Mouse (Mus musculus) stomach, embryonic 14.5 days (tissue): ENCODE results near the gene Wapl. TPM values are rescaled to one million over a fixed set of nuclear protein-coding genes. Genes with fewer than 3 reads are reported as not detected.

Source experiments
- ATAC-seq: fragments of 200-750 bp; cut with Nextera tagmentation; 2 replicates; pipeline ENCODE4 v1.8.0; 2017; ENCODE audit warnings: low read depth, moderate TSS enrichment; ENCODE audit not compliant: insufficient number of reproducible peaks, insufficient read depth, low FRiP score
- H3K27ac ChIP-seq: fragments of 300-500 bp; sonication (generic); 2 replicates; pipeline ENCODE4 v1.5.1; 2014; ENCODE audit warnings: mild to moderate bottlenecking, low read length, moderate library complexity, mixed read lengths
- H3K27me3 ChIP-seq: fragments of 300-500 bp; sonication (generic); 2 replicates; pipeline ENCODE4 v1.6.1; 2014; ENCODE audit warnings: low read length, control low read depth, mixed read lengths; ENCODE audit not compliant: control insufficient read depth, insufficient read depth
- H3K36me3 ChIP-seq: fragments of 300-500 bp; sonication (generic); 2 replicates; pipeline ENCODE4 v1.6.1; 2014; ENCODE audit warnings: mild to moderate bottlenecking, control low read depth, low read length, moderate library complexity, mixed read lengths; ENCODE audit not compliant: control insufficient read depth, insufficient read depth
- H3K4me1 ChIP-seq: fragments of 300-500 bp; sonication (generic); 2 replicates; pipeline ENCODE4 v1.6.1; 2014; ENCODE audit warnings: low read length, control low read depth, mixed read lengths; ENCODE audit not compliant: control insufficient read depth, insufficient read depth
- H3K4me2 ChIP-seq: fragments of 300-500 bp; sonication (generic); replicated peaks from 2 replicates; pipeline ENCODE4 v1.6.1; 2014; ENCODE audit warnings: low read depth, low read length, control low read depth
- H3K4me3 ChIP-seq: fragments of 300-500 bp; sonication (generic); 2 replicates; pipeline ENCODE4 v1.5.1; 2014; ENCODE audit warnings: low read depth, low read length, control low read depth
- H3K9ac ChIP-seq: fragments of 300-500 bp; sonication (generic); replicated peaks from 2 replicates; pipeline ENCODE4 v1.6.1; 2014; ENCODE audit warnings: low read depth, mild to moderate bottlenecking, control low read depth, low read length, moderate library complexity, mixed read lengths
- H3K9me3 ChIP-seq: fragments of 300-500 bp; sonication (generic); 2 replicates; pipeline ENCODE4 v1.6.1; 2016; ENCODE audit warnings: low read depth, low read length, control low read depth; ENCODE audit not compliant: control insufficient read depth
- WGBS: fragments of 180-500 bp; shearing (Covaris S2); extraction: QIAGEN DNeasy Blood & Tissue Kit; methylation state at CpG from one replicate; pipeline ENCODE4 v1.1.7; 2014; 5-methylcytosine and 5-hydroxymethylcytosine counted together
- polyA plus RNA-seq: library from polyadenylated mRNA; unstranded; fragments of >200 nt; fragmentation: Nextera tagmentation; extraction: Ambion mirVana; gene quantifications from 2 replicates; pipeline ENCODE4 v1.2.1, GENCODE M21; 2014

Wapl gene
- polyA plus RNA-seq, 1 experiment from 2014 or later: 31.1 TPM

- ATAC-seq: no peak
- WGBS: 37% methylated on average over 9 of the region's 9 CpGs
- no peaks in the 10 kb centered on the region; the same call in 1 of the 2 replicates for H3K9me3 ChIP-seq
Measured at GRCm38 (mm10) chr14:34771601-34772000, 97.9 kb downstream of the Wapl start.

DNA sequence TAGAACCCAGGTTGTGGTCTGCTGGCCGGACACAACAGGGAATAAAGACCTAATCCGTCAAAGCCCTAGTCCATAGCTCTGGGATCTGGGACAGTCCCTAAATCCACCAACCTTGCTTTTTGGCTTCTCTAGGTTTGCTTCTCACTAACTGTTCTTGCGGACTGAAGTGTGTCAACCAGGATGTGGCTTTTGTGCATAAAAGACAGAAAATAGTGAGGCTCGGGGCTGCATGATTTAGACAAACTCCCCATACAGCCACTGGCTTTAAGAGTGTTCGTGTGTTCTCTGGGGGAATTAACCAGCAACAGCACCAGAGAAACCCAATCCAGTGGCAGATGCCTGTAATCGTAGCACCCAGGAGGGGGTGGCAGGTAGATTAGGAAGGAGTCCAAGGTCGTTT, 98.4 kb downstream of the Wapl start:
- no peaks in the 10 kb centered on the region for H3K27me3 ChIP-seq
- no peak overlapping the region for H3K4me3 ChIP-seq
- H3K9me3 ChIP-seq: no peaks in the 10 kb centered on the region; the same call in 1 of the 2 replicates
- 60% methylated on average over 7 of the region's 7 CpGs for WGBS
- no peaks in the 10 kb centered on the region for H3K36me3 ChIP-seq
- H3K9ac ChIP-seq: no peak overlapping the region
- ATAC-seq: no peak
- H3K4me2 ChIP-seq: no peak overlapping the region
- no peaks in the 10 kb centered on the region for H3K4me1 ChIP-seq
- no peak overlapping the region for H3K27ac ChIP-seq

More at GRCm38 (mm10) chr14:34771601-34772000, 97.9 kb downstream of the Wapl start:
- H3K4me1 ChIP-seq: no peaks in the 10 kb centered on the region
- no peak overlapping the region for H3K4me2 ChIP-seq
- H3K4me3 ChIP-seq: no peak overlapping the region
- no peaks in the 10 kb centered on the region for H3K36me3 ChIP-seq
- no peak overlapping the region for H3K9ac ChIP-seq
- H3K27me3 ChIP-seq: no peaks in the 10 kb centered on the region
- no peak overlapping the region for H3K27ac ChIP-seq

DNA sequence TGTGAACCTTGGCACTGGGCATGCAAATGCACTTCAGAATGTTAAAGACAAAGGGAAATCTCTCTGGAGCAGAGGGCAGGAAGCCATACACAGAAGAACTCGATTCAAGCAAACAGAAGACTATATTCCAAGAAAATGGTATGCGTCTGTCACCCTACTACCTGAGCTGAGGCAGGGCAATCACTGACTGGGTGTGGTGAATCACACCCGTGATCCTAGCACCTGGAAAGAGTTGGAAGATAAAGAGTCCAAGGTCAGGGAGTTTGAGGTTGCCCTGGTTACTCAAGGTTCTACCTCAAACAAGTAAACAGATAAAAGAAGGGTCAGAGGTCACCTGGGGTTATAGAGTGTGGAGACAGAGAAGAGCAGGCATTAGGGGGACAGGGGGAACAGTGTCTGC, 100.0 kb downstream of the Wapl start:
- WGBS: 64% methylated on average over 3 of the region's 3 CpGs
- no peaks in the 10 kb centered on the region for H3K4me1 ChIP-seq
- no peak overlapping the region for H3K4me2 ChIP-seq
- no peaks in the 10 kb centered on the region for H3K27me3 ChIP-seq
- no peaks in the 10 kb centered on the region; the same call in 1 of the 2 replicates for H3K9me3 ChIP-seq
- no peak for ATAC-seq
- H3K4me3 ChIP-seq: no peak overlapping the region
- no peak overlapping the region for H3K9ac ChIP-seq
- H3K27ac ChIP-seq: no peak overlapping the region
- H3K36me3 ChIP-seq: no peaks in the 10 kb centered on the region

DNA sequence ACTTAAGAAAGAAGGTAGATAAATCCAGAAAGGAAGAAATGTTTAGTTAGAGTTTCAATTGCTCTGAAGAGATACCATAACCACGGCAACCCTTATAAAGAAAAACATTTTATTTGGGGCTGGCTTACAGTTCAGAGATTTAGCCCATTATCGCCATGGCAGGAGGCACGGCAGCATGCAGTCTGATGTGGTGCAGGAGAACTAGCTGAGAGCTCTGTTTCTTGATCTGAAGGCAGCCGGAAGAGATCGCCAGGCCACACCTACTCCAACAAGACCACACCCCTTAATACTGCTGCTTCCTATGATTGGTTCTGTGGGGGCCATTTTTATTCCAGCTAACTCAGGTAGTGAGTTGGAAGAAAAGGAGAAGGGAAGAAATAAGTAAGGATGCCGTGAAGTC, 100.5 kb downstream of the Wapl start:
- H3K36me3 ChIP-seq: no peaks in the 10 kb centered on the region
- no peak overlapping the region for H3K4me3 ChIP-seq
- H3K9me3 ChIP-seq: no peaks in the 10 kb centered on the region; the same call in 1 of the 2 replicates
- no peaks in the 10 kb centered on the region for H3K4me1 ChIP-seq
- H3K9ac ChIP-seq: no peak overlapping the region
- ATAC-seq: no peak
- H3K27me3 ChIP-seq: no peaks in the 10 kb centered on the region
- 78% methylated on average over 6 of the region's 6 CpGs for WGBS
- no peak overlapping the region for H3K27ac ChIP-seq
- H3K4me2 ChIP-seq: no peak overlapping the region

DNA sequence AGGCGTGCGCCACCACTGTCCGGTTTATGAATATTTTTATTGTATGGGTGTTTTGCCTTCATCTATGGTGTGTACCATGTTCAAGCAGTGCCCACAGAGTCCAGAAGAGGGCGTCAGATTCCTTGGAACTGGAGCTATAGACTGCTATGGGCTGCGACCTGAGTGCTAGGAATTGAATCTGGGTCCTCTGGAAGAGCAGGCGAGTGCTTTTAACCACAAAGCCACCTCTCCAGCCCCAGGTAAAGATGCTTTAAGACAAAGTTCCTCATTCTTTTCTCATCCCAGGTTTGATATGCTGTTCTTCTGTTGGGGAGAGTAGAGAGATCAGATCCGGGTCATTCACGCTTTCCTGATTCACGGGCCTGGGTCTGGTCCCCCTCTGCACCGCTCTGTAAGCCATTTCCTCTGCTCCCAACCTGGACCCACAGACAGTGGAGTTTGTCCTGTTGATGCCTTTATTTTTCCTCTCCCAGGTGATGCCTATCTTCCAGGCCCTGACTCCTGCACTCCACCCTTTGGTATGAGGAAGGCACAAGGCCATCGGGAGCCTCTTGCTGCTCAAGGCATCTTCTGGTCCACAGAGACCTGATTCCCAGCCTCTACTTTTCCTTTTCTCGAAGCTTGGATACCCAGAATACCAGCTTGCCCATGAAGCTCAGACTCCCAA, 103.1 kb downstream of the Wapl start:
- Histone ChIP-seq H3K9me3 (no peaks in the 10 kb centered on the region; the same call in 1 of the 2 replicates), H3K4me1 (no peaks in the 10 kb centered on the region), H3K4me2 (no peak overlapping the region), H3K4me3 (no peak overlapping the region), H3K9ac (no peak overlapping the region), H3K27ac (no peak overlapping the region), H3K27me3 (no peaks in the 10 kb centered on the region), H3K36me3 (no peaks in the 10 kb centered on the region)
- no peak for ATAC-seq
- 86% methylated on average over 12 of the region's 12 CpGs for WGBS

- WGBS: 18% methylated on average over 10 of the region's 10 CpGs
- H3K4me3 ChIP-seq: no peak overlapping the region
- H3K36me3 ChIP-seq: no peaks in the 10 kb centered on the region
Measured at GRCm38 (mm10) chr14:34777810-34778209, 104.1 kb downstream of the Wapl start.

DNA sequence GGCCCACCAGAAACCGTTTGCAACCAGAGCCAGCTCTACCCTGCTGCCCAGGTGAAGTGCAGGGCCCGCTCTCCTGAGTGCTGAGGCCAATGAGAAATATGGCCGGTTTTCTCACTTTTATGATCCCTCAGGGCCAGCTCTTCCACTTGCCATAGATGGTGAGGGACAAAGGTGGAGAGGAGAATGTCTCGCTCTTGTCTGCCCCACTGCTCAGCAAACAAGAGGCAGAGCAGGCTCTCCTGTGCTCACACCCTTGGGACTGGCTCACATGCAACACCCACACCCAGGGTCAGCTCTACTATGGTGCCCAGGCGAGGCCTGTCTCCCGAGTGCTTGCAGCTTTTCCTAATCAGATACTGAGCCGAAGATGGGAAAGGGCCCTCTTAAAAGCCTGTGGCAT, 105.0 kb downstream of the Wapl start:
- no peak overlapping the region for H3K4me3 ChIP-seq
- no peaks in the 10 kb centered on the region for H3K36me3 ChIP-seq
- ATAC-seq: no peak
- H3K9ac ChIP-seq: no peak overlapping the region
- 81% methylated on average over 7 of the region's 7 CpGs for WGBS
- H3K4me2 ChIP-seq: no peak overlapping the region
- no peaks in the 10 kb centered on the region for H3K27me3 ChIP-seq
- no peaks in the 10 kb centered on the region for H3K4me1 ChIP-seq
- no peaks in the 10 kb centered on the region; the same call in 1 of the 2 replicates for H3K9me3 ChIP-seq
- H3K27ac ChIP-seq: no peak overlapping the region

More at GRCm38 (mm10) chr14:34777810-34778209, 104.1 kb downstream of the Wapl start:
- H3K4me1 ChIP-seq: no peaks in the 10 kb centered on the region
- H3K4me2 ChIP-seq: no peak overlapping the region
- no peak overlapping the region for H3K9ac ChIP-seq
- ATAC-seq: no peak
- no peak overlapping the region for H3K27ac ChIP-seq
- H3K27me3 ChIP-seq: no peaks in the 10 kb centered on the region
- no peaks in the 10 kb centered on the region; the same call in 1 of the 2 replicates for H3K9me3 ChIP-seq

GRCm38 (mm10) chr14:34793406-34794037, 119.8 kb downstream of the Wapl start:
- Histone ChIP-seq H3K4me2 (no peak overlapping the region), H3K27me3 (no peaks in the 10 kb centered on the region), H3K36me3 (no peaks in the 10 kb centered on the region), H3K9me3 (no peaks in the 10 kb centered on the region), H3K4me1 (no peaks in the 10 kb centered on the region), H3K27ac (no peak overlapping the region), H3K9ac (no peak overlapping the region), H3K4me3 (no peak overlapping the region)
- WGBS: 81% methylated on average over 1 of the region's 1 CpGs
- no peak for ATAC-seq
